Mouse (Mus musculus) heart, postnatal 4 days (tissue): ENCODE measurements at regions not wholly inside any gene's neighbourhood (a gene's known extent, or its start where the extent isn't known, plus 50 kb on each side); places are given as distances from the start of the nearest gene placed in this dataset.

Experiments used
- DNase-seq: peaks from one replicate; pipeline ENCODE4 v3.0.0; 2021

- peak; percentile 12 for DNase-seq
Measured at GRCm38 (mm10) chr16:76830371-76830770, 183.1 kb upstream of the Usp25 start.

- no peak for DNase-seq
Measured at GRCm38 (mm10) chr16:76827674-76828441, 185.6 kb upstream of the Usp25 start.

GRCm38 (mm10) chr16:76821261-76821660 lies 192.2 kb upstream of the Usp25 start:
- no peak for DNase-seq

- no peak for DNase-seq
Measured at GRCm38 (mm10) chr16:76816056-76816885, 197.2 kb upstream of the Usp25 start.

DNA sequence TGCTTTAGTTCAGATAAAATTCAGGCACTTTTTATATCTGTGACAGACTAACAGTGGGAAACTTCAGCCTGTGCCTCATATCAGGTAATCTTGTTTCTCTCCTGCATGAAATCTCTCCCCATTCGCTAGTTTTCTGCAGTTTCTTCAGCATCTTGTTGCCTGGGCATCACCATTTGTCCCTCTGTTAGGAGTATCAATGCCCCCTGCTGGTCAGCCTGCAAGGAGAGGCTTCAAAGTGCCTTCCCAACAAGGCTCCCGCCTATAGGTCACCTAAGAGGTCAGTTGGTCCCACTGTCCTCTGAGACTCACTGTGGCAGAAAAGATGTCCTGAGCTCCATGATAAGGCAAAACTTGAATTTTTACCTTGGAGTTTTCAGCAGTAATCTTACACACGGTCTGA lies 209.8 kb upstream of the Usp25 start:
- DNase-seq, result peak; percentile 61

DNA sequence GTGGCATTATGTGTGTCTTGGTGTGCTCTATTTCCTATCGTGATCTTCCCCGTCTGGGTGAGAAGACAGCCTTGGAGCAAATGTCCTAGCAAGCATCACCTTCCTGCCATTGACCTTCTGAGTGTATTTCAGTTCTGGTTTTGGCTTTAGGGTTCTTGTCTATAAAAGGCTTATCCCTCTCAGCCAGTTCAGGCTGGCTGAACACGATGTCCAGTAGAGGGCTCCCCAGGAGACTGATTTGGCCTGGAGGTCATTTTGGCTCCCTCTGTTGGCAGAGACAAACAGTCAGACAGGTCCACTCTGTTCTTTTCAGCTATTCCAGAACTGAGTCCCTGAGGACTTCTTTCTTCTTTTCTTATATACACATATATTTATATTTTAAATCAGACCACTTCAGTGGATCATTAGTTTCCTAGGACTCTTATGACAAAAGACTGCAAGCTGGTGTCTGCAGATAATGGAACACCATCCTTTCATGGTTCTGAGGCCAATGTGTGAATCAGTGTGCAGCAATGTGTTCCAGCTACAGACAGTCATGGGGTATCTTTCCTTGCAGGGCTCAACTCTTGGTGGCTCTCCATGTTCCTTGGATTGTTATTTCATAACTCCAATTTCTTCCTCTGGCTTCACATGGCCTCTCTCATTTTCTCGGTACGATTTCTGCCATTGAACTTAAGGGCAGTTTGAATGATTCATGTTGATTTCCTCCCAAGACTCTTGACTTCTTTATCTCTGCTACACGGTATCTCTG lies 226.9 kb upstream of the Usp25 start:
- DNase-seq, result peak; percentile 74

DNA sequence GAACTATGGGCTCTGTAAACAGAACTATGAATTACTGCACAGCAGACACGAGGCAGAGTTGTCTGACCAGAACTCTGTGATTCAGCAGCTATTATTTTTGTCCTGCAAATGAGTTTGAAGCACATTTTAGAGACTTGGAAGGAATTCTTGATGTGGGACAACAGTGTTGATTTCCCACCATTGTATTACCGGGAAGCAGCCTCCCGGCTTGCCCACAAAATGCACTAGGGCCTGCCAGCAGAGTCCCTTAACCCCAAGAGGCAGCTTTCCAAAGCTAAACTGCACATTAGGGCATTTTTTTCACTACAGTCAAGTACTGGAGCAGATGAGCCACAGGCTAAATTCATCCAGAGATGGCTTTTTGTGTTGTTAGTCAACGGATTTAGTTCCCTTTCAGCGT lies 230.8 kb upstream of the Usp25 start:
- peak; percentile 7 for DNase-seq

- no peak for DNase-seq
Measured at GRCm38 (mm10) chr16:76775790-76776189, 237.7 kb upstream of the Usp25 start.

DNA sequence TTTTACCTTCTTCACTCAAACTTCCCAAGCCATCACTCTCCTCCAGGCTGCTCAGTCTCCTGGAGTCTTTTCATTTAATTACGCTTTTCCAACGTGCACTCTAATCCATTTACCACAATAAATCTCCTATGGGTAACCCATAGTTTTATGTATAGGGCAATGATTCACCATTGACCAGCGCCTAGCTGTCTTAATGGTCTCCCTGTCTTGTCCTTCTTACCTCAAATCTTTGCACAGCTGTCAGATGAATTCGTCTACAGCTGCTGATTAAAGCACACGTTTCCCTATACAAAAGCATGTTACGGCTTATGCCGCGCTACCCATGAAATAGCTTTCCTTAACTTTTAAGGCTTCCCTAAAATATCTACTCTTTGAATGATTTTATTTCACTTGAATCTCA lies 239.5 kb upstream of the Usp25 start:
- no peak for DNase-seq

DNA sequence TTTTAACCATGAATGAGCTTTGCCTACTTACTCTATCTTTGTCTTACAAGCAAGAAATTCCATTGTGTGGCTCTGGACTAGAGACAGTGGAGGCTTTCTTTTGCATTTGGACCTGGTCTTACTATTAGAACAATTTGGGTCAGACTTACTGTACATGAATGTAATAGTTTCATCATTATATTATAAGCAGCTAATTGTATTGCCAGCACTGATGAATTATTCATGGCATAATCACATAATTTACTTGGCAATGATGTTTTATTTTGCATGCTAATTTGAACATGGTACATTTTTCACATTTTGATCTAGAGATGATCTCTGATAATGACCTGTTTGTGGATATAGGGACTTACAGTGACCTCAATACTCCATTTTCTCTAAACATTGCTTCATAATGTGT lies 240.0 kb upstream of the Usp25 start:
- DNase-seq, result no peak

- DNase-seq, result peak; percentile 63
Measured at GRCm38 (mm10) chr16:76768607-76769006, 244.9 kb upstream of the Usp25 start.

GRCm38 (mm10) chr16:76766636-76767035 lies 246.9 kb upstream of the Usp25 start:
- DNase-seq, result no peak

GRCm38 (mm10) chr16:76765536-76765935 lies 248.0 kb upstream of the Usp25 start:
- no peak for DNase-seq

- DNase-seq, result no peak
Measured at GRCm38 (mm10) chr16:76764994-76765393, 248.5 kb upstream of the Usp25 start.

GRCm38 (mm10) chr16:76762619-76763283 lies 250.8 kb upstream of the Usp25 start:
- no peak for DNase-seq

- no peak for DNase-seq
Measured at GRCm38 (mm10) chr16:76761848-76762247, 251.7 kb upstream of the Usp25 start.

DNA sequence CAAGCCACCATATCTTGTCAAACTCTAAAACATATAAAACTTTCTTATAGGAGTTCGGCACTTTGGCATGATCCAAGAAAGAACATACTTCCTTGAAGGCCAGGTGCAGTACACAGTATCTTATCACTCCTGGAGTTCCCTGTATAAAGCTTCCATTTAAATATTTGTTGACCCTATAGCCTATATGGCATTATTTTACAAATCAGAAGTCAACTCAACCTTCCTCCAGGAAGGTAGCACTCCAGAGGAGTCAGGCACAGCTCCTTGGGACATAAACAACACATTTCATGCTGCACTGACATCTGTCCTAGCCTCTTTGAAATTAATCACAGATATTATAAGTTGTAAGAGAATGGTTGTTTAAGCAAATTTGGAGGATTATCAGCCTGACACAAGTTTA lies 252.5 kb upstream of the Usp25 start:
- DNase-seq, result no peak

DNA sequence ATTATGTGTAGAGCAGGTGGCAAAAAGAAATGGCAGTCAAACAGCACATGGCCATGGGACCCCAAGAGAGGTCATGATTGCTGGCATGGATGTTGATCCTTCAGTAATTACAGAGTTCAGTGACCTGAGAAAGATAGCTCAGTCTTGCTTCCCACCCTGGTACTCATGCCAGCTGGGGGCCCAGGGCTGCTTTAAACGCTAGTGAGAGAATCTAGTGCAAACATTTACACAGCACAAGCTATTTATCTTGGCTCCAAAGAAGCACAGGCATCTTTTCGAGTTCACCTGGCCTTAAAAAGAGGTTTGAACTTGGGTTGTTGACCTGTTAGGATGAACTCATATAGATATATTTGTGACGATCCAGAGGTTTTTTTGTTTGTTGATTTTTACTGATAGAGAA lies 258.6 kb upstream of the Usp25 start:
- DNase-seq, result no peak

- DNase-seq, result no peak
Measured at GRCm38 (mm10) chr16:76746385-76746784, 267.1 kb upstream of the Usp25 start.

GRCm38 (mm10) chr16:76741141-76741540 lies 272.4 kb upstream of the Usp25 start:
- no peak for DNase-seq

DNA sequence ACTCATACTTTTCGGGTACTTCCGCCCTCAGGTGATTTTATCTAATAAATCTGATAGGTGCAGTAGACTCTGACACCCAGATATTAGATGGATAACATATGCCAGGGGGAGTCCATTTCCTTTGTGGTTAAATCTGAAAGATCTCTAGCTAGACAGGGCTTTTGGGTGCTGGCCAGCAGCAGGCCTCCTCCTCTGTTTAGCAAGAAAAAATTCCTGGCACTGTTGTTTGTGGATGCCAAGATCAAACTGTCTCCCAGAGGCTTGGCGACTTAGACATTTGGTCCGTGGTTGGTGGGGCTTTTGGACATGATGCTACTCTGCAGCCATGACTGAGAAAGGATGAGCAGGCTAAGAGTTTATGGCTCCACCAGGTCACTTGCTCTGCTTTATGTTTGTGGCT lies 287.5 kb upstream of the Usp25 start:
- no peak for DNase-seq

DNA sequence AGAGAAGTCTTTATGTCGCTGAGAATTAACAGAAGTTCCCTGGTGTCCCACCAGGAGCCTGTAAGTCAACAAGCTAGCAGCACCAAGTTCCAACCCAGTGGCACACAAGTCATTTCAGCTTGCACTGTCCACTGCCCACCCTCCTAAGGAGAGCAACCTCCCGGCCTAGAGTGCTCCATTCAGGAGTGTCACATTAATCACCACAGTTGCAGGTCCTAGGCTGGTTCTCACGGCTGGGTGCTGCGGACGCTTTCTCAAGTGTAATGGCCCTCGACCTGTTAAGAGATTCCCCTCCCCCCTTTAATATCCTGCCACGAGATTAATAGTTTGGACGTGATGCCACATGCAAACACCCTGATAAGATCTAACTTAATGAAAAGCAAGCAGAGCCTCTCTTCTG lies 288.2 kb upstream of the Usp25 start:
- DNase-seq, result no peak

GRCm38 (mm10) chr16:76718809-76719208 lies 294.7 kb upstream of the Usp25 start:
- no peak for DNase-seq
